Mouse (Mus musculus) embryonic facial prominence, embryonic 14.5 days (tissue): ENCODE measurements at regions not wholly inside any gene's neighbourhood (a gene's known extent, or its start where the extent isn't known, plus 50 kb on each side); places are given as distances from the start of the nearest gene placed in this dataset.

Experiments
- ATAC-seq: fragments of 200-750 bp; cut with Nextera tagmentation; 2 replicates; pipeline ENCODE4 v1.8.0; 2017; ENCODE audit warnings: low read depth, moderate number of reproducible peaks, moderate TSS enrichment
- DNase-seq: peaks from one replicate; pipeline ENCODE4 v3.0.0-alpha.2; 2015; ENCODE audit warnings: low spot score
- H3K27ac ChIP-seq: fragments of 300-500 bp; sonication (generic); replicated peaks from 2 replicates; pipeline ENCODE4 v1.5.1; 2014; ENCODE audit warnings: low read depth, mild to moderate bottlenecking, low read length, moderate library complexity
- H3K27me3 ChIP-seq: fragments of 300-500 bp; sonication (generic); replicated peaks from 2 replicates; pipeline ENCODE4 v1.6.1; 2014; ENCODE audit warnings: low read length; ENCODE audit not compliant: control insufficient read depth, insufficient read depth
- H3K36me3 ChIP-seq: fragments of 300-500 bp; sonication (generic); 2 replicates; pipeline ENCODE4 v1.6.1; 2014; ENCODE audit warnings: low read length, mixed read lengths; ENCODE audit not compliant: control insufficient read depth, insufficient read depth
- H3K4me1 ChIP-seq: fragments of 300-500 bp; sonication (generic); 2 replicates; pipeline ENCODE4 v1.6.1; 2014; ENCODE audit warnings: antibody characterized with exemption, low read length; ENCODE audit not compliant: control insufficient read depth, insufficient read depth
- H3K4me2 ChIP-seq: fragments of 300-500 bp; sonication (generic); 2 replicates; pipeline ENCODE4 v1.6.1; 2014; ENCODE audit warnings: low read depth, mild to moderate bottlenecking, low read length, moderate library complexity, mixed read lengths
- H3K4me3 ChIP-seq: fragments of 300-500 bp; sonication (generic); 2 replicates; pipeline ENCODE4 v1.5.1; 2014; ENCODE audit warnings: low read depth, mild to moderate bottlenecking, low read length
- H3K9ac ChIP-seq: fragments of 300-500 bp; sonication (generic); 2 replicates; pipeline ENCODE4 v1.6.1; 2014; ENCODE audit warnings: low read depth, mild to moderate bottlenecking, low read length, moderate library complexity, mixed read lengths
- H3K9me3 ChIP-seq: fragments of 300-500 bp; sonication (generic); 2 replicates; pipeline ENCODE4 v1.6.1; 2016; ENCODE audit warnings: low read length; ENCODE audit not compliant: control insufficient read depth
- WGBS: fragments of 180-500 bp; shearing (Covaris S2); extraction: QIAGEN DNeasy Blood & Tissue Kit; methylation state at CpG from one replicate; pipeline ENCODE4 v1.1.7; 2014; 5-methylcytosine and 5-hydroxymethylcytosine counted together

GRCm38 (mm10) chr2:123805646-123806045 is 284.1 kb upstream of the Sema6d start:
- no peak overlapping the region for H3K9ac ChIP-seq
- no peaks in the 10 kb centered on the region for H3K36me3 ChIP-seq
- 71% methylated on average over 2 of the region's 2 CpGs for WGBS
- ATAC-seq (peak; percentile 62; the same call in 1 of the 2 replicates), DNase-seq (peak; percentile 8)
- no peaks in the 10 kb centered on the region for H3K9me3 ChIP-seq
- H3K27me3 ChIP-seq, result no peaks in the 10 kb centered on the region
- H3K4me1 ChIP-seq, result no peaks in the 10 kb centered on the region
- H3K27ac ChIP-seq, result no peak overlapping the region
- H3K4me2 ChIP-seq, result no peak overlapping the region
- no peak overlapping the region for H3K4me3 ChIP-seq

GRCm38 (mm10) chr2:123806370-123806769 is 283.4 kb upstream of the Sema6d start:
- no peak for ATAC-seq
- Histone ChIP-seq H3K4me2 (no peak overlapping the region), H3K27ac (no peak overlapping the region), H3K9me3 (no peaks in the 10 kb centered on the region), H3K4me1 (no peaks in the 10 kb centered on the region), H3K36me3 (no peaks in the 10 kb centered on the region), H3K27me3 (no peaks in the 10 kb centered on the region), H3K4me3 (no peak overlapping the region), H3K9ac (no peak overlapping the region)
- WGBS, result 73% methylated on average over 2 of the region's 2 CpGs
- DNase-seq, result no peak

- H3K4me3 ChIP-seq, result no peak overlapping the region
- no peaks in the 10 kb centered on the region for H3K36me3 ChIP-seq
- H3K27ac ChIP-seq, result no peak overlapping the region
- WGBS, result 53% methylated on average over 15 of the region's 15 CpGs
- peak; percentile 17 for DNase-seq
- no peak for ATAC-seq
- H3K9ac ChIP-seq, result no peak overlapping the region
- no peaks in the 10 kb centered on the region for H3K4me1 ChIP-seq
- H3K9me3 ChIP-seq, result no peaks in the 10 kb centered on the region
- H3K27me3 ChIP-seq, result no peaks in the 10 kb centered on the region
- H3K4me2 ChIP-seq, result peak overlapping the region; percentile 10; the same call in 1 of the 2 replicates
Measured at GRCm38 (mm10) chr2:123813182-123813949, 276.4 kb upstream of the Sema6d start.

- H3K4me3 ChIP-seq, result no peak overlapping the region
Measured at GRCm38 (mm10) chr2:123813950-123814337, 275.8 kb upstream of the Sema6d start.

GRCm38 (mm10) chr2:123816627-123817026 is 273.1 kb upstream of the Sema6d start:
- Histone ChIP-seq H3K4me3 (no peak overlapping the region), H3K9ac (no peak overlapping the region), H3K9me3 (no peaks in the 10 kb centered on the region), H3K4me1 (no peaks in the 10 kb centered on the region), H3K27me3 (no peaks in the 10 kb centered on the region), H3K27ac (no peak overlapping the region), H3K4me2 (no peak overlapping the region), H3K36me3 (no peaks in the 10 kb centered on the region)
- DNase-seq, result peak; percentile 2
- ATAC-seq, result no peak
- WGBS, result 49% methylated on average over 2 of the region's 2 CpGs

More at GRCm38 (mm10) chr2:123813950-123814337, 275.8 kb upstream of the Sema6d start:
- Histone ChIP-seq H3K9me3 (no peaks in the 10 kb centered on the region), H3K27me3 (no peaks in the 10 kb centered on the region), H3K27ac (no peak overlapping the region), H3K4me2 (peak overlapping the region; percentile 10; the same call in 1 of the 2 replicates), H3K4me1 (no peaks in the 10 kb centered on the region), H3K9ac (no peak overlapping the region), H3K36me3 (no peaks in the 10 kb centered on the region)
- 56% methylated on average over 3 of the region's 3 CpGs for WGBS
- ATAC-seq (no peak), DNase-seq (no peak)

GRCm38 (mm10) chr2:123833540-123834136 is 256.1 kb upstream of the Sema6d start:
- DNase-seq (no peak), ATAC-seq (no peak)
- Histone ChIP-seq H3K9me3 (no peaks in the 10 kb centered on the region), H3K4me2 (no peak overlapping the region), H3K27me3 (no peaks in the 10 kb centered on the region), H3K36me3 (no peaks in the 10 kb centered on the region), H3K4me3 (no peak overlapping the region), H3K27ac (no peak overlapping the region), H3K4me1 (no peaks in the 10 kb centered on the region), H3K9ac (no peak overlapping the region)
- 32% methylated on average over 1 of the region's 1 CpGs for WGBS
